Mouse (Mus musculus) lung, postnatal 0 days (tissue): ENCODE measurements around the gene Mylpf.

ENCODE experiments used
- CTCF ChIP-seq: IDR thresholded peaks from 2 replicates; pipeline ENCODE4 v1.5.1; 2016; ENCODE audit warnings: antibody characterized with exemption, mild to moderate bottlenecking
- EP300 ChIP-seq: IDR thresholded peaks from 2 replicates; pipeline ENCODE4 v1.6.1; 2016; ENCODE audit warnings: antibody characterized with exemption, mild to moderate bottlenecking, control low read depth

DNA sequence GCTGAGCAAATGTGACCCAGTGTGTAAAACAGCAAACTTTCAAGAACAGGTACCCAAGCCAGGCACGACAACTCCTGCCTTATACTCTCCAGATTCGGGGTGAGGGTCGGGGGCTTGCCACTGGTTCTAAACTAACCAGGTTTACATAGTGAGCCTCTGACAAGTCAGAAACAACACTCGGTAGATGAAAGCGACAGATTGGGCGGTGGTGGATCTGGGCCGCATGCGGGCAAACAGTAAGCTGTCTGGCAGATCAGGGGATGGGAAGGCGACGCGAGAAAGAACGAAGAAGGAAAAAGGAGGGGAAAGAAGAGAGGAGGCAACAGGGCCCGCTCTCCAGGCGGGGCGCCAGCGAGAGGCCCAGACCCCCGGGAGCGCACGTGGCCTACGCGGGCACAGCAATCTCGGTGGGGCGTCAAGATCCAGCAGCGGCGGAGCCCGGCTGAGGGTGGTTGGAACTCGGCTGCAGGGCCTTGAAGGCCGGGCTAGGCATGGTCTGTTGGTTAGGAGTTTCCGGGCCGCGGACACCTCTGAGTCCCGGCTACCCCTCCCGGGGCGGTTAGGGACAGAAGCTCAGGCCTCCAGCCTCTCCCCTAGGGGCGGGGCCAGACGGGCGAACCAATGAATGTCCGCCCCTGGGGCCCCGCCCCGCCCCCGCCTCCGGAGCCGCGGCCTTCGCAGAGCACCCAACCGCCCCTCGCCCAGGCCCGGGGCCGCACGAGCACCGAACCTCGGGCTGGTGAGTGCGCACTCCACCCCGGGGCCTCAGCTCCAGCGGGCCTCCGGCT, 35.4 kb downstream of the Mylpf start, which contains the start of gene Zfp771:
- TF ChIP-seq CTCF (no peak; the same call in 1 of the 2 replicates), EP300 (no peak)
